Mouse (Mus musculus): ENCODE results near the gene Tollip. TPM values are rescaled to one million over a fixed set of nuclear protein-coding genes. Genes with fewer than 3 reads are reported as not detected.

Tollip gene
- polyA plus RNA-seq, 1 experiment from 2014 or later: 18.7 TPM

DNA sequence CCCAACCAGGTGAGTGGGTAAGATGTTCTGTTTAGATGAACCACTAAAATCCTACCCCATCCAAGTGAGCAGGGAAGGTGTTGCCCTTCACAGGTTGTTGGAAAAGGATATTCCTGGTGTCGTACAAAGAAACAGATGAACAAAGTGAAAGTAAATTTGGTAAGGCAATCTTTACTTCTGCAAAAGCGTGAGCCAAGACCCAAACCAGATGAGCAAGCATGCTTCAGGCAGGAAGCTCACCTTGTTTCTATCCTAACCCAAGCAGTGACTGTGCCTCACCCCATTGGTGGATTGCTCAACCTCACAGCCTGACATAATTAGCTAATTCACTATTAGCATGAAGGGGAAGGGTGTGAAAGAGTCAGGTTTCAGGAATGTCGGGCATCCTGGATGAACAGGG is 7.0 kb downstream of the Tollip start:
- 0 out of 2 replicates have a peak, but pooled peaks cover 20% of the 10 kb centered on the region for H3K27me3 ChIP-seq (ENCODE audit: insufficient read depth, low read length)

GRCm38 (mm10) chr7:141908591-141908990 is 9.7 kb downstream of the Tollip start:
- Histone ChIP-seq H3K9me3 (ENCODE audit: low read length) (no peaks in the 10 kb centered on the region), H3K27me3 (ENCODE audit: insufficient read depth, low read length) (0 out of 2 replicates have a peak, but pooled peaks cover 16% of the 10 kb centered on the region), H3K4me1 (ENCODE audit: insufficient read depth) (no peaks in the 10 kb centered on the region), H3K4me3 (ENCODE audit: low read depth, low read length) (no peak overlapping the region), H3K36me3 (replicated peaks; ENCODE audit: insufficient read depth, low read length) (no peaks in the 10 kb centered on the region), H3K4me2 (ENCODE audit: low read depth, low read length) (no peak overlapping the region), H3K9ac (replicated peaks) (no peak overlapping the region), H3K27ac (ENCODE audit: low read depth) (no peak overlapping the region)
- WGBS (ENCODE audit: insufficient replicate concordance): 57% methylated on average over 6 of the region's 6 CpGs
- ATAC-seq (no peak), DNase-seq (no peak)
- no peak for TF ChIP-seq CTCF (IDR thresholded peaks at IDR 0.05; ENCODE audit: low read depth)
- TF ChIP-seq EP300 (IDR thresholded peaks at IDR 0.05; ENCODE audit: low read depth): no peak

More for the DNA sequence above, 7.0 kb downstream of the Tollip start:
- H3K36me3 ChIP-seq (replicated peaks; ENCODE audit: insufficient read depth, low read length): no peaks in the 10 kb centered on the region
- DNase-seq (no peak), ATAC-seq (no peak)
- H3K4me1 ChIP-seq (ENCODE audit: insufficient read depth): no peaks in the 10 kb centered on the region
- no peak overlapping the region for H3K27ac ChIP-seq (ENCODE audit: low read depth)
- TF ChIP-seq CTCF (IDR thresholded peaks at IDR 0.05; ENCODE audit: low read depth) (no peak), EP300 (IDR thresholded peaks at IDR 0.05; ENCODE audit: low read depth) (no peak)
- H3K9me3 ChIP-seq (ENCODE audit: low read length): no peaks in the 10 kb centered on the region
- H3K4me3 ChIP-seq (ENCODE audit: low read depth, low read length): no peak overlapping the region
- 43% methylated on average over 3 of the region's 3 CpGs for WGBS (ENCODE audit: insufficient replicate concordance)
- H3K9ac ChIP-seq (replicated peaks): no peak overlapping the region
- H3K4me2 ChIP-seq (ENCODE audit: low read depth, low read length): no peak overlapping the region

DNA sequence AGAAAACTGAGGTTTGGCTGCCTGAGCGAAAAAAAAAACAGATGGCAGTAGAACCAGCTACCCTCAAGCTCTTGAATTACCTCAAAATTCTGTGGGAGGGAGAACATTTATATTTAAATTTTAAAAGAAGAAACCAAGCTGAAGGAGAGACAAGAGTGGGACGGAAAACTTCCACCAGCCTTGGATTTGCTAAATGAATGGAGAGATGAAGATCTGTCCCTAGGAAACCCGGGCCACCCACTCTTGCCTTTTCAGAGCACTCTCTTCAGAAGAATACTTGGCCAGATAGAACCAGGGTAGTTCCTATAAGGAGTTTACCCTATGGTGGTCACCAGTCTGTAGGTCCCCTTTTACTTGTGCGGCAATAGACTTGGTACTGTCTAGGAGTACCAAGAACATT is 15.5 kb downstream of the Tollip start:
- no peak for DNase-seq
- no peak for ATAC-seq
- Histone ChIP-seq H3K27ac (ENCODE audit: low read depth) (no peak overlapping the region), H3K27me3 (ENCODE audit: insufficient read depth, low read length) (no peaks in the 10 kb centered on the region), H3K36me3 (replicated peaks; ENCODE audit: insufficient read depth, low read length) (no peaks in the 10 kb centered on the region), H3K9ac (replicated peaks) (peak overlapping the region; percentile 41; the same call in 1 of the 2 replicates), H3K9me3 (ENCODE audit: low read length) (no peaks in the 10 kb centered on the region), H3K4me2 (ENCODE audit: low read depth, low read length) (peak overlapping the region; percentile 83), H3K4me1 (ENCODE audit: insufficient read depth) (peaks cover 30% of the 10 kb centered on the region), H3K4me3 (ENCODE audit: low read depth, low read length) (peak overlapping the region; percentile 88)
- no peak for TF ChIP-seq EP300 (IDR thresholded peaks at IDR 0.05; ENCODE audit: low read depth)
- 80% methylated on average over 4 of the region's 4 CpGs for WGBS (ENCODE audit: insufficient replicate concordance)

DNA sequence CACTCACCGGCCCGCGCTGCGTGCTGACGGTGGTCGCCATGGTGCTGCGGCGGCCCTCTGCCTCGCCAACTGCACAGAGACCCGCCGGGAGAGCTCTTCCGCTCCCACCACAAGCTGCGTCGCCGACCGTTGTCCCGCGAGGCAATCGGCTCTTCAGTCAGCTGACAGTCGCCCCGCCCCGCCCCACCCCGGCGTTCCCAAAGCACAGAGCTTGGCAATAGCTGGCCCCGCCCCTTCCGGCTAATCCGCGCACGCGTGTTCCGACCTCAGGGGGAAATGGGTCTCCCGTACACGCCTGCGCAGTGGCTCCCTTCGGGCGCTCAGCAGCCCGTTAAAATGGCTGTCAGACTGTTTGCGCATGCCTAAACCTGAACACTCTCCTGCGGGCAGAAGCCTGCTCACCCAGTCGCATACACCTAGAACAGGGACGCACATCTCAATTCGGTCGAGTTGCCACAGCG is 16.0 kb downstream of the Tollip start:
- peak overlapping the region; percentile 88 for H3K4me3 ChIP-seq (ENCODE audit: low read depth, low read length)
- no peaks in the 10 kb centered on the region for H3K36me3 ChIP-seq (replicated peaks; ENCODE audit: insufficient read depth, low read length)
- peak; percentile 100 for DNase-seq
- peak overlapping the region; percentile 96 for H3K9ac ChIP-seq (replicated peaks)
- WGBS (ENCODE audit: insufficient replicate concordance): under 1% methylated on average over 44 of the region's 44 CpGs
- no peaks in the 10 kb centered on the region for H3K27me3 ChIP-seq (ENCODE audit: insufficient read depth, low read length)
- TF ChIP-seq CTCF (IDR thresholded peaks at IDR 0.05; ENCODE audit: low read depth): no peak
- no peak for TF ChIP-seq EP300 (IDR thresholded peaks at IDR 0.05; ENCODE audit: low read depth)
- peak; percentile 98 for ATAC-seq
- H3K9me3 ChIP-seq (ENCODE audit: low read length): no peaks in the 10 kb centered on the region
- peaks cover 30% of the 10 kb centered on the region for H3K4me1 ChIP-seq (ENCODE audit: insufficient read depth)
- peak overlapping the region; percentile 77 for H3K27ac ChIP-seq (ENCODE audit: low read depth)
- peak overlapping the region; percentile 83 for H3K4me2 ChIP-seq (ENCODE audit: low read depth, low read length)

DNA sequence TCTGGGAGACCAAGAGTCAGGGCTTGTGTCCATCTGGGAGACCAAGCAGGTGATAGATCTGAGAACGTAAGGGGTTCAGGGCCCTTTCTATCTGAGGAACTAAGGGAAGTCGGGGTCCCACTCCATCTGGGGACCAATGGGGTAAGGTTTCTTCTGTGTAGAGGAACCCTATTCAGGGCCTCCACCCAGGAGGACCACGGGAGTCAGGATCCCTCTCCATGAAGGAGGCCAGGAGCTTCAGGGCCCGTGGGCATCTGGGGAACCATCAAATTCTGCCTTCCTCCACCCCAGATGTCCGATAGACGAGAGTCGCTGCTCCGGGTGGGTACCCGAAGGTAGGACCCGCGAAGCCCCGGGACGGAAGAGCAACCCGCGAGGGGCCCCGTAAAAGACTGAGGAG is 16.5 kb downstream of the Tollip start:
- Histone ChIP-seq H3K9ac (replicated peaks) (peak overlapping the region; percentile 96), H3K4me2 (ENCODE audit: low read depth, low read length) (peak overlapping the region; percentile 83), H3K4me1 (ENCODE audit: insufficient read depth) (peaks cover 30% of the 10 kb centered on the region), H3K27ac (ENCODE audit: low read depth) (peak overlapping the region; percentile 77), H3K4me3 (ENCODE audit: low read depth, low read length) (peak overlapping the region; percentile 88), H3K27me3 (ENCODE audit: insufficient read depth, low read length) (no peaks in the 10 kb centered on the region), H3K36me3 (replicated peaks; ENCODE audit: insufficient read depth, low read length) (no peaks in the 10 kb centered on the region), H3K9me3 (ENCODE audit: low read length) (no peaks in the 10 kb centered on the region)
- under 1% methylated on average over 16 of the region's 16 CpGs for WGBS (ENCODE audit: insufficient replicate concordance)
- TF ChIP-seq CTCF (IDR thresholded peaks at IDR 0.05; ENCODE audit: low read depth) (no peak), EP300 (IDR thresholded peaks at IDR 0.05; ENCODE audit: low read depth) (no peak)
- ATAC-seq (peak; percentile 56), DNase-seq (no peak)

- Histone ChIP-seq H3K4me3 (ENCODE audit: low read depth, low read length) (no peak overlapping the region), H3K9ac (replicated peaks) (no peak overlapping the region), H3K27ac (ENCODE audit: low read depth) (no peak overlapping the region), H3K9me3 (ENCODE audit: low read length) (no peaks in the 10 kb centered on the region), H3K4me1 (ENCODE audit: insufficient read depth) (no peaks in the 10 kb centered on the region), H3K36me3 (replicated peaks; ENCODE audit: insufficient read depth, low read length) (peaks cover 56% of the 10 kb centered on the region), H3K27me3 (ENCODE audit: insufficient read depth, low read length) (no peaks in the 10 kb centered on the region), H3K4me2 (ENCODE audit: low read depth, low read length) (no peak overlapping the region)
- TF ChIP-seq EP300 (IDR thresholded peaks at IDR 0.05; ENCODE audit: low read depth) (no peak), CTCF (IDR thresholded peaks at IDR 0.05; ENCODE audit: low read depth) (no peak)
- DNase-seq: no peak
- no peak for ATAC-seq
- 92% methylated on average over 7 of the region's 7 CpGs for WGBS (ENCODE audit: insufficient replicate concordance)
These were observed 26.2 kb downstream of the Tollip start for GRCm38 (mm10) chr7:141892151-141892550.

DNA sequence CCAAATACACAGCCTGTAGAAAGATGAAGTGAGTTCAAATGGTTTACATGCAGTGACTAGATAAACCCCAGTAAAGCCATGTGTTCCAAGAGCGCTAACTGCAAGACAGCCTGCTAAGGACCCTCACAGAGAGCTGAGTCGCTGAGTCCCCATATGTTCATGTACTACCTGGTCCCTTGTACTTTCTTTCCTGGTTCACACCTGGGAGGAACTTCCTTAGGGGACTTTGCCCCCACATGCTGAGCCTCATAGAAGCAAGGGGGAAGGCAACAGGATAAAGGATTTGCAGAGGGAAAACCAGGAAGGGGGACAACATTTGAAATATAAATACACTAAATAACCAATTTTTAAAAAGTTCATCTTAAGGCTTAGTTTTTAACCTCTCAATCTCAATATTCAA is 39.5 kb downstream of the Tollip start:
- H3K9me3 ChIP-seq (ENCODE audit: low read length): no peaks in the 10 kb centered on the region
- ATAC-seq: no peak
- H3K4me2 ChIP-seq (ENCODE audit: low read depth, low read length): no peak overlapping the region
- TF ChIP-seq EP300 (IDR thresholded peaks at IDR 0.05; ENCODE audit: low read depth) (no peak), CTCF (IDR thresholded peaks at IDR 0.05; ENCODE audit: low read depth) (no peak)
- no peaks in the 10 kb centered on the region for H3K27me3 ChIP-seq (ENCODE audit: insufficient read depth, low read length)
- DNase-seq: no peak
- WGBS (ENCODE audit: insufficient replicate concordance): 82% methylated on average over 2 of the region's 2 CpGs
- H3K36me3 ChIP-seq (replicated peaks; ENCODE audit: insufficient read depth, low read length): peaks cover 53% of the 10 kb centered on the region
- H3K4me1 ChIP-seq (ENCODE audit: insufficient read depth): no peaks in the 10 kb centered on the region
- H3K27ac ChIP-seq (ENCODE audit: low read depth): no peak overlapping the region
- no peak overlapping the region for H3K4me3 ChIP-seq (ENCODE audit: low read depth, low read length)
- no peak overlapping the region for H3K9ac ChIP-seq (replicated peaks)

Data from liver, postnatal 0 days (tissue).